Mouse (Mus musculus): ENCODE measurements around the gene Atp23.
"Not testable (repeated sequence)": the region's sequence is repeated elsewhere in the genome, so short reads cannot be mapped to it uniquely, and the experiment has no call there.

Gene Atp23

DNA sequence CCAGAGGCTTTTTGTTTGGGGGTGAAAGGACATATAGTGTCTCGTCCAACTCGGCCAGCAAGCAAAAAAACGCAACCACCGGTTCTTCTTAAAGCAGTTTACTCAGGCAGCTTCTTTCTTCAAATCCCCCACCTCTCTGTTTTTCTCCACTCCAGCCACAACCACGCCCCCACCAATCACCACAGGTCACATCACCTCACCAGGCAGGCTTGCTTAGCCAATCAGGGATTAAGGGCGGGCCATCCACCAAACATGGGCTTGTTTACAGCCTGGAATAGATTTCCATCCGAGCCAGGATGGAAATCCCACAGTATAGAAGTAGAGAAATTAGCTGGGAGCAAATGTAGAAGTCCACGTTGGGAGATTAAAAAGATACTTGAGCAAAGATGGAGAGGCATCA is 74.9 kb downstream of the Atp23 start:
- DNase-seq (ENCODE audit: inconsistent ontology term) = not testable (repeated sequence)

DNA sequence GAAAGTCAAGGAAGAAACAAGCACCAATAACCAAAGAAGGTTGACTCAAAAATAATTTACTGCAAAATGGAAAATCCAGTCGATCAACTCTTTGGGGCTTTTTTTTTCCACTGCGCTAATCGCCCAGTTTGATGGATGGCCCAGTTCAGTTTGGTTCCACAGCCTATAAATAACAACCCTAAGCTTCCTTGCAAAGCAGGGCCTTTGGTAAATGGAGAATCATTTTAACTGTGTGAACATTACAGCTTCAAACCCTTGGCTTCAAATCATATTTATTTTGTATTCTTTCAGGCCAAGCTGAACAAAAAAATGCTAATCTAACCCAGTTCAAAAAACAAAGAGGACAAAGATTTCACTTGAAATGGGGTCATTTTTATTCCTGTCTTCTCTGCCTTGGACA is 78.7 kb downstream of the Atp23 start:
- DNase-seq (ENCODE audit: inconsistent ontology term) = no peak

All from Muller cell, postnatal 12 days (primary cell).